Mouse (Mus musculus) fibroblast of lung, adult 2 months (primary cell): ENCODE measurements around the gene Onecut1.

Experiments
- DNase-seq: peaks from one replicate; pipeline ENCODE4 v3.0.0-alpha.2; 2011; ENCODE audit warnings: low read depth

Gene Onecut1

DNA sequence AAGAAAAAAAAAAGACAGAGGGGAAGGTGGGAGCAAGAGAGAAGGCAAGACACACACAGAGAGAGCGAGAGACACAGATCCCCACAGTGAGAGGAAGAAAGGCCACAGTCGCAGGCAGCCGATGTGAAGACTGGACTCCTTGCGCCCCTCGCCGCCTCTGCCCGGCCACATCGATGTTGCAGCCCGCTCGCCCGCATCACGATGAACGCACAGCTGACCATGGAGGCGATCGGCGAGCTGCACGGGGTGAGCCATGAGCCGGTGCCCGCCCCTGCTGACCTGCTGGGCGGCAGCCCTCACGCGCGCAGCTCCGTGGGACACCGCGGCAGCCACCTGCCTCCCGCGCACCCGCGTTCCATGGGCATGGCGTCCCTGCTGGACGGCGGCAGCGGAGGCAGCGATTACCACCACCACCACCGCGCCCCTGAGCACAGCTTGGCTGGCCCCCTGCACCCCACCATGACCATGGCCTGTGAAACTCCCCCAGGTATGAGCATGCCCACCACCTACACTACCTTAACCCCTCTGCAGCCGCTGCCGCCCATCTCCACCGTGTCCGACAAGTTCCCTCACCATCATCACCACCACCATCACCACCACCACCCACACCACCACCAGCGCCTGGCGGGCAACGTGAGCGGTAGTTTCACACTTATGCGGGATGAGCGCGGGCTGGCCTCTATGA lies 517 bp downstream of the Onecut1 start:
- DNase-seq: no peak

DNA sequence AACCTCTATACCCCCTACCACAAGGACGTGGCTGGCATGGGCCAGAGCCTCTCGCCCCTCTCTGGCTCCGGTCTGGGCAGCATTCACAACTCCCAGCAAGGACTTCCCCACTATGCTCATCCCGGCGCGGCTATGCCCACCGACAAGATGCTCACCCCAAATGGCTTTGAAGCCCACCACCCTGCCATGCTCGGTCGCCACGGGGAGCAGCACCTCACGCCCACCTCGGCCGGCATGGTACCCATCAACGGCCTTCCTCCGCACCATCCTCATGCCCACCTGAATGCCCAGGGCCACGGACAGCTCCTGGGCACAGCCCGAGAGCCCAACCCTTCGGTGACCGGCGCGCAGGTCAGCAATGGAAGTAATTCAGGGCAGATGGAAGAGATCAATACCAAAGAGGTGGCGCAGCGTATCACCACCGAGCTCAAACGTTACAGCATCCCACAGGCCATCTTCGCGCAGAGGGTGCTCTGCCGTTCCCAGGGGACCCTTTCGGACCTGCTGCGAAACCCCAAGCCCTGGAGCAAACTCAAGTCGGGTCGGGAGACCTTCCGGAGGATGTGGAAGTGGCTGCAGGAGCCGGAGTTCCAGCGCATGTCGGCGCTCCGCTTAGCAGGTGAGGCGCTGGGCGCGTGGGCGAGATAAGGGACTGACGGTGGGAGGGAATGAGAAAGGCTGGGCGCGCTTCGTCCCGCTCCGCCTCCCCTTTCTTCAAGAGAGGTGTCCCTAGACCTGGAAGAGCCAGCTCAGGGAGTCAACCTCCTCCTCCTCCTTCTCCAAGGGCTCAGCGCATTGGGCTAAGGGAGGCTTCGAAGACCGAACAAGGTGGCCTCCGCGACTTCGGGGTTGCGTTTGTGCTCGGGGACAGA lies 1.3 kb downstream of the Onecut1 start:
- DNase-seq: no peak

DNA sequence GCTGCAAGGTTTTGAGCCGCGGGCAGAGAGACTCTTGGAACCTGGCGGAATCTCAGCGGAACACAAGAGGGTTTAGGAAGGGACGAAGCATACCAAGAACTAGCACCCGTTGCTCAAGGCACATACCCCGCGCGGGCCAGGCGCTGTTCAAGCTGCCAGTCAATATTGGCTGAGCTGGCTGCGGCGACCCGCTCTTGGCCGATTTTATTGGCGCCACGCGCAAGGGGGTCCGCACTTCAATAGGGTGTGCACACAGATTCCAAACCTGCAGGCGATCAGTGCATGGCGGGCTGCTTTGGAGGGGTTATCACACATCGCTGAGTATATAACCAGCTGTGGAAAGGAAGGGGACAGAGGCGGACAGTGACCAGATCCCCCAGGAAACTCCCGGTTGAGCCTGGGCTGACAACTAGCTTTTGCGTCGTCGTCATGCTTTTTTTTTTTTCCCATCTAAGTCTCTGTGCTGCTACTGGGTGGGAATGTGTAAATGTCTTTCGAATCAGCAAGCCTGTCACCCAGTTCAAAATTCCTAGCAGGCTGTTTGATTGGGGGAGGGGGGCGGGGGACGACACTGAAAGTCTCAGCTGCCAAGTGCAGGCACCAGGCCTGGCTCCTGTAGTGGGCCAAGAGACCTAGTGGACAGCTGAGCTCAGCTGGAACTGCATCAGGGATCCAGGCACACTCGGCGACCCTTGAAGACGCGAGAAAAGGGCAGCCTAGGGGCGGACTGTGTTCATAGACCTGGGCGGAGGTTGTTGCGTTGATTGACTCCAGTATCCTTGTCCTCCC lies 2.1 kb downstream of the Onecut1 start:
- no peak for DNase-seq

DNA sequence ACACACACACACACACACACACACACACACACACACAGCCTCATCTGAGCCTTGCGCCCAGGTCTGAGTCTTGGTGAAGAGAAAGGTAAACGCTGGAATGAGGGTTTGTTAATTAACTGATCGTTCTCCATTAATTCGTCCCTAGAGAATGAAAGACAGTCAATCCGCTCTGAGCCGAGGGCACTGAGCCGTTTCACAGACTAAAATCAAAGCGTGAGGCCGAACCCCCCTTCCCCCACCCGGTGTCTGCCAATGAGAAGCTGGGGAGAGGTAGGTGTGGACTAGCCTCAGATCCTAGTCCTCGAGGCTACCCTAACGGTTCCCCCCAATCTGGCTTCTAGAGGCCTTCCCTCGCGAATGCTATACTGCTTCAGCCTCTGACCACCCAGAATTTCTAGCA lies 2.8 kb downstream of the Onecut1 start:
- no peak for DNase-seq

DNA sequence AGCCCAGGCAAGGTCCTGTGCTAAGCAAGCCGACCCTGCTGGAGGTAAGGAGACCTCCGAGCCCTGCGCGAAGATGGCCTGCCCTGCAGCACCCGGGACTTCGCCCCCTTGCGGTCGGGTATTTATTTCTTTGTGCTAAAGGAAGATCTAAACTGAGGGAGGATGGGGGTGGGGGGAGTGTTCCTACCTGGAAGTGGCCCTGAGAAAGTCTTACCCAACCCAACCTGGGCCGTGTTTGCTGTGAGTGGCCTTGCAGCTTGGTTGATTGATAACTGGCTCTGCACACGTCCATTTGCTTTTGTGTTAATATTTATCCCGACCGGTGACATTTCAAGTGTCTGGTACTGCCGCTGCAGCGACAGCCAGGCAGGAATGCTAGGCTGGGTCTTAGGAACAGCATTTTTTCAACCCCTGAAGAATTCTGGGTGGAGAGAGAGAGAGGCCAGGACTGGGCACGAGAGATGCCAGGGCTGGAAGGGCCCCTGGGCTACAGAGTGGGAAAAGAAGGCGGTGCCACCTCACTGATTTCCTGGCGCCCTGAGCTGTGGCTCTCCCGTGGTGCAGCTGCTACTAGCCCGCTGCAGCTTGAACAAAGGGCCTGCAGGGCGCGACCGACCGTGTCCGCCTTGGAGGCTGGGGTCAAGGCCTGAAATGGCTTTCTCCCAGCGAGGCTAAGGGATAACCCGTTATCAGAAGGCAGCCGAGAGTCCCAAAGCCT lies 5.0 kb downstream of the Onecut1 start:
- DNase-seq: no peak

DNA sequence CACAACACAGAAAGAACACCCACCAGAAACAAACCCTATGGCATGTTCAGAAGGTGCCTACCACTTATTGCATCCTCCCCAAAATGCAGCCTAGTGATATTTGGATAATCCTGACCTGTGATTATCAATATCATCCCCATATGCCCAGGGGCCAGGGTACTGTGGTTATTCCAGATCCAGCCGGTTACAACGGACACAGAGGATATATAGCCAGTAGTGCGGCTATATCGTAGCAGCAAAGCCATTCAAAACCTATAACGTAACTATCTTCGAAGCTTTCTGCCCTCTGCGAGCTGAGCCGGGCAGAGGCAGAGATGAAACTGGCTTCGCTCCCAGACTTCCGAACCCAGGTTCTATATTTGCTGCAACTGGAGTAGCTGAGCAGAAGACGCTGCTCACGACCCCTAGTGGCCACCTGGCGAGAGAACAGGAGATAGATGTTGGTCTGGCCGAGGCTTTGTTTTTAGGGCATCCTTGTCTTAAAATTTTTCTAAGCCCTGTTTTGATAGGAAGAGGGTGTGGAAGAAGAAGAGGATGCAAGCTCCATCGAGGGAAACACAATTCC lies 6.0 kb downstream of the Onecut1 start:
- DNase-seq: no peak

DNA sequence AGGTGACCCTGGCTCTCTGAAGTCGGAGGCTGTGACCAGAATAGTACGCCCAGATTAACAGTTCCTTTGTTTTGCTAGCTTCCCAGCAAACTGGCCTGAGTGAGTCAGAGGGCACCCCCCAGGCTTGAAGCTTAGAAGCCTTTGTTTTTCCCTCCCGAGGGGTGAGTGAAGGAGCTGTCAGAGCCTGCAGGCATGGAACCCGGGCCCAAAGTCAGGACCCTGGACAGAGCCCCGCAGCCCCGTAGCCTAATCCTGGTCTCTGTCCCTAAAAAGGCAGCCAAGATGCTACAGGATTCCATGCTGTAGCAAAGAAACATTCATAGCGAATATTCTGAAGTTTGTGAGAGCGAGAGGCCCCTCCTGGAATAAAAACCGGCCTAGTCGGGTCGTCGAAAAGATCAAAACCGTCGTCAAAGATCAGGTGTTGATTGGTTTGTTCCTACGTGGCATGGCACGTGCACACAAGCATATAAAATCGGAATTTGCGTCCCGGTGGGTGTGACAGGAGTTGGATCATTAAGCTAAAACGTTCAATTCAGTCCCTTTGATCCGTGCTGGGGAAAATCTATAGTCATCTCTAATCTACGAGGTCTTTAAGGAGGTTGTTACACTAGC lies 6.7 kb downstream of the Onecut1 start:
- DNase-seq: no peak

DNA sequence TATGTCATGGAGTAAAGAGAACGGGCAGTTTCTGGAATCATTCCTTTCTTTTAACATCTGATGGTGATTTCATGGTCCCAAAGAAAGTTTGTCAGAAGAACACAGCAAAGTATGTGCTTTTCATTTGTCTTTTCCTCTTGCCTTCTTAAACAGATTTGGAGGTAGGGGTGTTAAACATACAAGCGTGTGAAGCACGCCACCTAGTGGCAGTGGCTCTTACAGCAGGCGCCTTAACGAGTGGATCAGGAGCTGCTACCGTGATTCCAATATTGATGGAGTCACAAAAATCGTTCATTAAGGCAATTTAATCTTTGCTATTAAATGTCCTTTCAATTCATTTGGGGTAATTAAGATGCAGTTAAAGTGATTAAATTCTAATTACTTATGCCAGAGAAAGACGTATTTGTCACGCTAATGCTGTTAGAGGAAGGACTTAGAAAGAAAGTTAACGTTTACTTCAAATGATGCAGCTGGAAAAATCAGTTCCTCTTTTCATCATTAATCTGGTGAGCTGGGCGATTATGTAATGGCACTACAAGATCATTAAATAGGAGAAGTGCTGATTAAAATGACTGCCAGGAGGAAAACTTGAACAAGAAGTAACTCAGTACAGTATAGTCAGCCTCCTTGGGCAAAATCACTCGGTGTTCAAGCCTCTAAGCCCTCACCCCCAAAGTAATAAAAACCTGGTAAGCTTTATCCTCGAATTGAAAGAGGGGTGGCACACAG lies 9.4 kb downstream of the Onecut1 start:
- no peak for DNase-seq

DNA sequence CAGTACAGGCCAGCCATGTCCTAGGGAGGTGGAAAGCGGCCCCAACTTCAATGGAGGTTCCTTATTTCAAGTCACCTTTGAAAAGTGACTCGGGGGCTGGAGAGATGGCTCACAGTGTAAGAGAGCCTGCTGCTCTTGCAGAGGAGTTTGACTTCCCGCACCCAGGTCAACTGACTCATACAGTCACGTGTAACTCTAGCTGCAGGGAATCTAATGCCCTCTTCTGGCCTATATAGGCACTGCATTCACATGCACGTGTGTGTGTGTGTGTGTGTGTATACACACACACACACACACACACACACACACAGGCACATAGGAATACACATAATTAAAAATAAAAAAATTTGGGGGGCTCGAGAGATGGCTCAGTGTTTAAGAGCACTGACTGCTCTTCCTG lies 14.6 kb downstream of the Onecut1 start:
- no peak for DNase-seq

DNA sequence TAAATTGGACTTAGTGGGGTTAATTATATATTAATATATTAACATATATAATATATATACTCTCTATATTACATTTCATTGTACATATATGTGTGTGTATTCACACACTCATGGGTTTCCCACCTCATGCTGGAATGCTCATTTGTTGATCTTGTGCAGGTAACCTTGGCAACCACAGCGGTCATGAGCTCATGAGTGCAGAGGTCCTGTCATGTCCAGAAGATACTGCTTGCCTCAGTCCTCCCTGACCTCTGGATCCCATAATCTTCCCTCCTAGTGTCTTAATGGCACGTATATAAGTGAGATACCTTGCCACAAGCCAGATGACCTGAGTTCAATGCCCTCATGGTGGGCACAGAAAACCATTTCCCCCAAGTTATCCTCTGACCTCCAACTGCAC lies 16.0 kb downstream of the Onecut1 start:
- DNase-seq: no peak

DNA sequence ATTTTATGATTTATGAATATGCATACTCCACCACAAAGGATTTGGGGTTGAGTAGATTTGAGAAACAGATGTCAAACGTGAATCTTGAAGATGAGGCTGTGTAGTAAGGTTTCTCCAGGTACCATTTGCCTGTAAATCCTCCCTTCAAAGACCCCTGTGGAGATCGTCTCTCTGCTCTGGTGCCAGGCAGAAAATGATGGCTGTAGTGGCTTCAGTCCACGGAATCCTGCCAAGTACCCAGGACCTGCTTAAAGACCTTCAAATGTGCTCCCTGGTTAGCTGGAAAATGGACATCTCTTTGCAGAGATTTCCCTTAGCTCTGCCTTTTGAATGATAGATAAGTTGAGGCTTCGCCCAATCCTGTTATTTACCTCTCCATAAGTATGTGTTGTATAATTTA lies 26.1 kb downstream of the Onecut1 start:
- no peak for DNase-seq

DNA sequence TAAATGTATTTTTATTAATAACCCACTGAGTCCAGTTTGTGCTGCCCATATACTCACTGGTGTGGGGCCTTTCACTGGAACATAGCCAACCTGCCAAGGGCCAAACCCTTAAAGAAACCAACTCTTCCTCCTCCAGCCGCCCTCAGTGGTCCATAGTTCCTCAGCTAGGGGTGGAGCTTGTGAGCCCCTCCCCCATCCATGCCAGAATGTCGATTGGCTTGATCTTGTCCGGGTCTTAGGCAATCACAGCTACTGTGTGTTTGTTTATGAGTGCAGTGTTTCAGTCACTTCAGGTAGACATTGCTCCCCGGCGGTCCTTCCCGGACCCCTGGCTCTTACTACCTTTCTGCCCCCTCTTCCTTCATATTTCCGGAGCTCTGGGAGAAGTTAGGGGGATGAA lies 35.0 kb downstream of the Onecut1 start:
- no peak for DNase-seq

DNA sequence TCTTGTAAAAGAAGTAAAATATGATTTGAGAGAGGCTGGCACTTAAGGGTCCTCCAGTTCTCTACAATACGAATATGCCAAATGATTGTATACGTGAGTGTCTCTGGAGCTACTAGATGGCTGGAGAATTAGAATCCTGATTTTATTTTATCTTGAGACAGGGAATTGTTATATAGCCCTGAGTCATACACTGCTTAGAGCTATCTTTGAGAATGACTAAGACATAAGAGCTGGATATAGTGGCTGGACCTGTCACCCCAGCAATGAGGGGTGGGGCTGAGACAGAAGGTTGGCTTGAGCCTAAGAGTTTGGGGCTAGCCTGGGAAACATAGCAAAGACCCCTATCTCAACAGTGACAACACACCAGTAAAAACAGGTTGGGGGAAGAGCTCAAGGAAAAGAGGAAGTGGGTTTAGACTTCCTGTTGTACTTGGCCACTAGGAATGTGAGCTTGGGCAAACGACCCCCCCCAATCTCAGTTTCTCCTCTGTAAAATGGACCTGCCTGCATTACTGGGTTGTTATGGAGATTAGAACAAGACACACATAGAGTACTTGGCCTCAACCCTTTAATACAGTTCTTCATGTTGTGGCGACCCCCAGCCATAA lies 35.8 kb downstream of the Onecut1 start:
- no peak for DNase-seq

DNA sequence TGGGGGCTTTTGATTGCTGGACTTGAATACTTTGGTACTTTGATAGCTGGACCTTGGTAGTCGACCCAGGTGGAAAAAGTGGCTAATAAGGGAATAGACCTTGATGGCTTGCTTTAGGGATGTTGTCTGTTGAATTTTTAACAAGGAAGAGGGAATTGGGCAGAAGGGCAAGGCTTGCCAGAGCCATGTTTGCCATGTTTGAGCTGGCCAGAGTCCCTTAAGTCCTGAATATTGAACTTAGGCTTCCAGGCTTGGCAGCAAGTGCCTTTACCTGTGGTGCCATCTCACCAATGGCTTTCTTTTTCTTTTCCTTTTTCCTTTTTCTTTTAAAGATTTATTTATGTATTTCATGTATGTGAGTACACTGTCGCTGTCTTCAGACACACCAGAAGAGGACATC lies 38.4 kb downstream of the Onecut1 start:
- no peak for DNase-seq

DNA sequence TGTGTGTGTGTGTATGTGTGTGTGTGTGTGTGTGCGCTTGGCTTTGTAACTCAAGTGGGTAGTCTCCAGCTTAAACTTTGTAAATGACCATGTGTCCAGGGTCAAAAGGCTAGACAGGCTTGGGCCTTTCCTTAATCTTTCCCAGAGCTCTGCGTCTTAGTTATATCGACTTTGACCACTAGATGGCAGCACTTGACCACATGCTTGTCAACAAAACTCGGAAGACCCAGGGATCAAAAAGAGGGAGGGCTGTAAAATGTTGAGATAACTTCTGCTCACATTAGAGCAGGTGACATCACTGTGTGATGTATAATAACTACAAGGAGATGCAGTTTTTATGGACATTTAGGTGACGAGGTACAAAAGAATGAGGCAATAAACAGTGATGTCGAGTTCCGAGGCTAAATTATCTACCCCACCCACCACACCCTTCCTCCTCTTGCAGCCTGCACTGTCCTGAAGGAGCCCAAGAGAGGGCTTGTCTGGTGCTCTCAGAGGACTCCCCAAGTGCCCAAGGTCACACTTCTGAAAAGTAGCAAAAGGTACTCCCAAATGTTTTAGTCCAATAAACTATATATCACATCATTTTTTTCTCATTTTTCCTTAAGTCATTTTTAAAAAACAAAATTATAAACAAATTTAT lies 43.3 kb downstream of the Onecut1 start:
- DNase-seq: peak; percentile 40

DNA sequence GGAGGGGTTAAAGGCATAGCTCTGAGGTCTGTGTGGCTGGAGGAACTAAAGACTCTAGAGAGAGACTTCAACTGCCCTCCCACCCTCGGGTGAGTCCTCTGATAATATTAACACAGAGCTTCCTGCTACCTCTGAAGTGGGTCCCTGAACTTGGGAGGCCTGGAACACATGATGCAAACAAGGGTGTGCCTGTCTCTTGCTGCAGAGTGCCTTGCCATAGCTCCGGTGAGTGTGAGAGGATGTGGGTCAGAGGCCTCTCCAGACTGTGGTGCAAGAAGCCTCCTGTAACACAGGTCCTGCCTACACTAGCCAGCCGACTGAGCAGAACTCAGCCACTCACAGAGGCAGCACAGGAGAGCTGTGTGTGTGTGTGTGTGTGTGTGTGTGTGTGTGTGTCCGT lies 45.2 kb downstream of the Onecut1 start:
- DNase-seq: no peak

DNA sequence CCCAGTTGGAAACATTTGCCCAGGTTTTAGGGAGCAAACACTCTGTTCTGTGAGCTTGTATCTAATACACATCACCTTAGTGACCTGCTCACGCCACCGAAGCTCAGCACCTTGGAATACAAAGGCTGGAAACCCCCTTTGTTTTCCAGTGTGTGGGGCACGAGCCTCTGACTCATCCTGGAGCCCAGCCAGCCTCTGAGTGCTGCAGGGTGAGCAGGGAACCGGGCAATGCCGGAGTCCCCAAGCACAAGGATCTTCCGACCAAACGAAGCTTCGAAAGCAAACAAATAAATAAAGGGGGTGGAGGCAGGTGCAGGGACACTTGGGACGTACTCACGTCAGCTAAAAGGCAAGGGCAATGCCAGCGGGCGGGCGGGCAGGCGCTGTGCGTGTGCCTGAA lies 47.5 kb downstream of the Onecut1 start:
- no peak for DNase-seq

DNA sequence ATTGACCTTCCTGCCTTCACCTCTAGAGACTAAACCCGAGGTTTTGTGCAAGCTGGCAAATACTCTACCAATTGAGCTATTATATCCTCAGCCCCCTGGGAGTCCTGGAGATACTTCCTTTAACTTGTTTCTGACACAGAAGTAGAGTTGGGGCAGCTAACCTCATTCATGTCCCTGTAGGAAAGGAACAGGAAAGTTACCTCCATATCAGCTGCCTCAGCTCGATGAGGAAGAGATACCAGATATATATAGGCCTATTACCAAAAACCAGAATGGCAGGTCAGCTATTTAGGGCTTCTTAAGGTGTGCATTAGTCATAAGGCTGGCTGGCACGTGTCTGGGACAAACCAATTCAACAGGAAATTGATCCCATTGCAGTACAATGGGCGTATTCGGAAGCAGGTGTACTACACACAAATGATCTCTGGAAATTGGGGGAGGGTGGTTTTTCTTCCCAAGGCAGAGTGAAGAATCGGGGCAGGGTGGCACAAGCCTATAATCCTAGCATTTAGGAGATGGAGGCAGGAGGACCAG lies 48.6 kb downstream of the Onecut1 start:
- no peak for DNase-seq

DNA sequence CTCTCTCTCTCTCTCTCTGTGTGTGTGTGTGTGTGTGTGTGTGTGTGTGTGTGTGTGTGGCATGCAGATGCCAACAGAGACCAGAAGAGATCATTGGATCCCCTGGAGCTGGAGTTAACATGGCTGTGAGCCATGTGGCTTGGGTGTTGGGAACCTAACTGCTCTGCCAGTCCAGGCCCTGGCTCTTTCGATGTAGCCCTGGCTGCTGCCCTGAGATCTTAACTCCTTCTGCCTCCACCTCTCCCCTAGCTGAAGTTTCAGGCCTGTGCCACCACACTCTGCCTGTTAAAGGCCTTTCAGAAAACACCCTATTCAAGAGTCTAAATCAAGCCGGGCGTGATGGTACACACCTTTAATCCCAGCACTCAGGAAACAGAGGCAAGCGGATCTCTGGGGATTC lies 49.7 kb downstream of the Onecut1 start:
- DNase-seq: no peak

DNA sequence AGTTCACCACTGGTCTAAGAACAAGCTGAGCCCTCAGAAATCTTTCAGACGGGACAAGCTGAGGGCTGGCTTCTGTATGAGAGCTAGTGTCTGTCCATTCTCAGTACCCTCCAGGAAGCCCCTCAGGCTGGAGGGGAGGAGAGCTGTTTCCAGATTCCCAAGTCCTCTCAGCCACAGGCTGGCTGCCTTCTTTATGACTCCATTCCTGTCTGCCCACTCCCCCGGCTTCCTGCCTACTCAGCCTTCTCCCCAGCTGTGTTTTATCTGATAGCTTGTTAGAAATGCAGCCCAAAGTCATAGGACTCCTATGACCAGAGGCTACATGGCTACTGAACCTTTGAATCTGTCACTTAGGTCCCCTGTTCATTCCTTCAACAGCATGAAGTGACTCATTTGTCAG lies 50.2 kb downstream of the Onecut1 start:
- DNase-seq: peak; percentile 46
